Mouse (Mus musculus): Measurements from ENCODE around the gene Inpp5e. TPM values are rescaled to one million over a fixed set of nuclear protein-coding genes. Genes with fewer than 3 reads are reported as not detected.
"Not testable (repeated sequence)": the region's sequence is repeated elsewhere in the genome, so short reads cannot be mapped to it uniquely, and the experiment has no call there.

The Inpp5e gene
- polyA plus RNA-seq, 1 experiment from 2014 or later: 17.2 TPM

GRCm38 (mm10) chr2:26388682-26389153 is 20.3 kb downstream of the Inpp5e start:
- peak overlapping the region; percentile 84 for H3K4me2 ChIP-seq
- peak overlapping the region; percentile 70 for H3K9ac ChIP-seq
- peaks cover 3% of the 10 kb centered on the region for H3K4me1 ChIP-seq
- peak; percentile 52 for ATAC-seq (ENCODE audit: insufficient read depth, low FRiP score, low read depth)
- no peaks in the 10 kb centered on the region for H3K9me3 ChIP-seq
- under 1% methylated on average over 36 of the region's 45 CpGs for WGBS
- peak overlapping the region; percentile 55 for H3K27ac ChIP-seq
- peaks cover 51% of the 10 kb centered on the region for H3K36me3 ChIP-seq
- H3K4me3 ChIP-seq (replicated peaks): peak overlapping the region; percentile 91
- no peaks in the 10 kb centered on the region for H3K27me3 ChIP-seq (replicated peaks)

- H3K4me3 ChIP-seq (replicated peaks): 0 out of 2 replicates have a peak overlapping the region, but pooled peaks have one; percentile 1
Measured at GRCm38 (mm10) chr2:26387713-26388112, 21.3 kb downstream of the Inpp5e start.

GRCm38 (mm10) chr2:26380871-26381270 is 28.1 kb downstream of the Inpp5e start:
- peak overlapping the region; percentile 86 for H3K4me2 ChIP-seq
- H3K9me3 ChIP-seq; H3K27ac ChIP-seq; ATAC-seq (ENCODE audit: insufficient read depth, low FRiP score, low read depth); H3K4me1 ChIP-seq; H3K9ac ChIP-seq; H3K27me3 ChIP-seq (replicated peaks): not testable (repeated sequence)
- 26% methylated on average over 6 of the region's 6 CpGs for WGBS
- peaks cover 42% of the 10 kb centered on the region for H3K36me3 ChIP-seq
- H3K4me3 ChIP-seq (replicated peaks): peak overlapping the region; percentile 70

More at GRCm38 (mm10) chr2:26387713-26388112, 21.3 kb downstream of the Inpp5e start:
- peaks cover 51% of the 10 kb centered on the region for H3K36me3 ChIP-seq
- 86% methylated on average over 3 of the region's 3 CpGs for WGBS
- H3K9ac ChIP-seq: no peak overlapping the region
- H3K4me1 ChIP-seq: peaks cover 3% of the 10 kb centered on the region
- ATAC-seq (ENCODE audit: insufficient read depth, low FRiP score, low read depth): no peak
- H3K27me3 ChIP-seq (replicated peaks): no peaks in the 10 kb centered on the region
- H3K27ac ChIP-seq: no peak overlapping the region
- H3K4me2 ChIP-seq: peak overlapping the region; percentile 84; the same call in 1 of the 2 replicates
- no peaks in the 10 kb centered on the region for H3K9me3 ChIP-seq

GRCm38 (mm10) chr2:26380131-26380771 is 28.8 kb downstream of the Inpp5e start, which contains the start of gene Snapc4:
Gene Snapc4, minus strand, starts transcription at chr2:26380653.
- ATAC-seq (ENCODE audit: insufficient read depth, low FRiP score, low read depth): peak; percentile 94
- under 1% methylated on average over 38 of the region's 38 CpGs for WGBS
- Histone ChIP-seq H3K4me1 (0 out of 2 replicates have a peak, but pooled peaks cover 3% of the 10 kb centered on the region), H3K4me2 (peak within 1 kb of the TSS; percentile 86), H3K9me3 (no peaks in the 10 kb centered on the region), H3K36me3 (peaks cover 45% of the 10 kb centered on the region), H3K9ac (peak within 1 kb of the TSS; percentile 78), H3K27ac (peak within 1 kb of the TSS; percentile 49; the same call in 1 of the 2 replicates), H3K4me3 (replicated peaks) (peak within 1 kb of the TSS; percentile 70), H3K27me3 (replicated peaks) (no peaks in the 10 kb centered on the region)

GRCm38 (mm10) chr2:26372396-26372795 is 36.6 kb downstream of the Inpp5e start:
- WGBS: 95% methylated on average over 8 of the region's 8 CpGs
- Histone ChIP-seq H3K9ac (no peak overlapping the region), H3K27ac (no peak overlapping the region), H3K27me3 (replicated peaks) (no peaks in the 10 kb centered on the region), H3K4me2 (no peak overlapping the region), H3K4me1 (no peaks in the 10 kb centered on the region), H3K36me3 (peaks cover 77% of the 10 kb centered on the region), H3K9me3 (no peaks in the 10 kb centered on the region), H3K4me3 (replicated peaks) (no peak overlapping the region)
- ATAC-seq (ENCODE audit: insufficient read depth, low FRiP score, low read depth): no peak

- H3K27ac ChIP-seq: no peak overlapping the region
- H3K9me3 ChIP-seq: no peaks in the 10 kb centered on the region
- H3K9ac ChIP-seq: no peak overlapping the region
- WGBS: 65% methylated on average over 1 of the region's 1 CpGs
- H3K4me2 ChIP-seq: no peak overlapping the region
- H3K4me3 ChIP-seq (replicated peaks): no peak overlapping the region
- peaks cover 72% of the 10 kb centered on the region for H3K36me3 ChIP-seq
- ATAC-seq (ENCODE audit: insufficient read depth, low FRiP score, low read depth): no peak
- H3K4me1 ChIP-seq: no peaks in the 10 kb centered on the region
- H3K27me3 ChIP-seq (replicated peaks): no peaks in the 10 kb centered on the region
Measured at GRCm38 (mm10) chr2:26368572-26368971, 40.4 kb downstream of the Inpp5e start.

GRCm38 (mm10) chr2:26367911-26368310 is 41.1 kb downstream of the Inpp5e start:
- H3K4me3 ChIP-seq (replicated peaks): no peak overlapping the region
- no peak overlapping the region for H3K27ac ChIP-seq
- no peaks in the 10 kb centered on the region for H3K27me3 ChIP-seq (replicated peaks)
- H3K9me3 ChIP-seq: no peaks in the 10 kb centered on the region
- H3K4me2 ChIP-seq: no peak overlapping the region
- no peak for ATAC-seq (ENCODE audit: insufficient read depth, low FRiP score, low read depth)
- H3K4me1 ChIP-seq: no peaks in the 10 kb centered on the region
- H3K9ac ChIP-seq: no peak overlapping the region
- 90% methylated on average over 6 of the region's 6 CpGs for WGBS
- peaks cover 66% of the 10 kb centered on the region for H3K36me3 ChIP-seq

GRCm38 (mm10) chr2:26364738-26365465 is 44.1 kb downstream of the Inpp5e start:
- H3K4me3 ChIP-seq (replicated peaks): no peak overlapping the region
- no peak for ATAC-seq (ENCODE audit: insufficient read depth, low FRiP score, low read depth)
- H3K27ac ChIP-seq: peak overlapping the region; percentile 31; the same call in 1 of the 2 replicates
- H3K36me3 ChIP-seq: peaks cover 49% of the 10 kb centered on the region
- no peaks in the 10 kb centered on the region for H3K9me3 ChIP-seq
- H3K9ac ChIP-seq: no peak overlapping the region
- no peak overlapping the region for H3K4me2 ChIP-seq
- WGBS: 77% methylated on average over 10 of the region's 10 CpGs
- H3K27me3 ChIP-seq (replicated peaks): no peaks in the 10 kb centered on the region
- H3K4me1 ChIP-seq: no peaks in the 10 kb centered on the region

GRCm38 (mm10) chr2:26363481-26363880 is 45.5 kb downstream of the Inpp5e start:
- H3K27ac ChIP-seq: no peak overlapping the region
- H3K36me3 ChIP-seq: peaks cover 35% of the 10 kb centered on the region
- no peaks in the 10 kb centered on the region for H3K9me3 ChIP-seq
- 54% methylated on average over 5 of the region's 5 CpGs for WGBS
- no peak for ATAC-seq (ENCODE audit: insufficient read depth, low FRiP score, low read depth)
- H3K4me1 ChIP-seq: no peaks in the 10 kb centered on the region
- H3K27me3 ChIP-seq (replicated peaks): no peaks in the 10 kb centered on the region
- H3K9ac ChIP-seq: no peak overlapping the region
- no peak overlapping the region for H3K4me3 ChIP-seq (replicated peaks)
- H3K4me2 ChIP-seq: no peak overlapping the region

GRCm38 (mm10) chr2:26362991-26363390 is 46.0 kb downstream of the Inpp5e start:
- WGBS: 85% methylated on average over 5 of the region's 5 CpGs
- Histone ChIP-seq H3K27ac (no peak overlapping the region), H3K27me3 (replicated peaks) (no peaks in the 10 kb centered on the region), H3K4me1 (no peaks in the 10 kb centered on the region), H3K4me3 (replicated peaks) (no peak overlapping the region), H3K4me2 (no peak overlapping the region), H3K36me3 (peaks cover 31% of the 10 kb centered on the region), H3K9ac (no peak overlapping the region), H3K9me3 (no peaks in the 10 kb centered on the region)
- no peak for ATAC-seq (ENCODE audit: insufficient read depth, low FRiP score, low read depth)

- H3K9me3 ChIP-seq: no peaks in the 10 kb centered on the region
- peaks cover 10% of the 10 kb centered on the region; the same call in 1 of the 2 replicates for H3K36me3 ChIP-seq
- no peaks in the 10 kb centered on the region for H3K27me3 ChIP-seq (replicated peaks)
- WGBS: 41% methylated on average over 3 of the region's 3 CpGs
- no peak within 1 kb of the TSS for H3K4me2 ChIP-seq
- no peak within 1 kb of the TSS for H3K9ac ChIP-seq
- no peaks in the 10 kb centered on the region for H3K4me1 ChIP-seq
- peak; percentile 4; the same call in 1 of the 2 replicates for ATAC-seq (ENCODE audit: insufficient read depth, low FRiP score, low read depth)
- no peak within 1 kb of the TSS for H3K27ac ChIP-seq
- H3K4me3 ChIP-seq (replicated peaks): 0 out of 2 replicates have a peak within 1 kb of the TSS, but pooled peaks have one; percentile 3
Measured at GRCm38 (mm10) chr2:26360772-26361171, 48.2 kb downstream of the Inpp5e start, which contains the start of gene Card9. Gene Card9, minus strand, starts transcription at chr2:26360918.

- H3K27ac ChIP-seq: no peak overlapping the region
- H3K4me2 ChIP-seq: no peak overlapping the region
- no peaks in the 10 kb centered on the region for H3K27me3 ChIP-seq (replicated peaks)
- H3K36me3 ChIP-seq: peaks cover 8% of the 10 kb centered on the region; the same call in 1 of the 2 replicates
- ATAC-seq (ENCODE audit: insufficient read depth, low FRiP score, low read depth): no peak
- H3K9ac ChIP-seq: no peak overlapping the region
- WGBS: 87% methylated on average over 6 of the region's 6 CpGs
- no peaks in the 10 kb centered on the region for H3K4me1 ChIP-seq
- no peaks in the 10 kb centered on the region for H3K9me3 ChIP-seq
- 0 out of 2 replicates have a peak overlapping the region, but pooled peaks have one; percentile 3 for H3K4me3 ChIP-seq (replicated peaks)
Measured at GRCm38 (mm10) chr2:26359983-26360382, 49.0 kb downstream of the Inpp5e start.

All from stomach, embryonic 15.5 days (tissue).